Mouse (Mus musculus) forebrain, embryonic 16.5 days (tissue): ENCODE data around the gene Smc3. TPM values are rescaled to one million over a fixed set of nuclear protein-coding genes. Genes with fewer than 3 reads are reported as not detected.
A peak's percentile ranks its signal among the peaks of the same experiment; 100 is the strongest.

ENCODE experiments used
- ATAC-seq: fragments of 200-750 bp; cut with Nextera tagmentation; 2 replicates; pipeline ENCODE4 v1.8.0; 2017; ENCODE audit warnings: mild to moderate bottlenecking, moderate library complexity
- H3K27ac ChIP-seq: fragments of 300-500 bp; sonication (generic); 2 replicates; pipeline ENCODE4 v1.5.1; 2014; ENCODE audit warnings: low read length, control low read depth
- H3K27me3 ChIP-seq: fragments of 300-500 bp; sonication (generic); replicated peaks from 2 replicates; pipeline ENCODE4 v1.6.1; 2014; ENCODE audit warnings: low read length; ENCODE audit not compliant: control insufficient read depth, insufficient read depth
- H3K36me3 ChIP-seq: fragments of 300-500 bp; sonication (generic); 2 replicates; pipeline ENCODE4 v1.6.1; 2014; ENCODE audit not compliant: control insufficient read depth, insufficient read depth
- H3K4me1 ChIP-seq: fragments of 300-500 bp; sonication (generic); replicated peaks from 2 replicates; pipeline ENCODE4 v1.6.1; 2014; ENCODE audit warnings: low read length; ENCODE audit not compliant: control insufficient read depth, insufficient read depth
- H3K4me2 ChIP-seq: fragments of 300-500 bp; sonication (generic); 2 replicates; pipeline ENCODE4 v1.6.1; 2014; ENCODE audit warnings: mild to moderate bottlenecking, low read length, control low read depth
- H3K4me3 ChIP-seq: fragments of 300-500 bp; sonication (generic); replicated peaks from 2 replicates; pipeline ENCODE4 v1.5.1; 2014; ENCODE audit warnings: mild to moderate bottlenecking, low read length, control low read depth
- H3K9ac ChIP-seq: fragments of 300-500 bp; sonication (generic); replicated peaks from 2 replicates; pipeline ENCODE4 v1.6.1; 2014; ENCODE audit warnings: low read depth, low read length, control low read depth
- H3K9me3 ChIP-seq: fragments of 300-500 bp; sonication (generic); 2 replicates; pipeline ENCODE4 v1.6.1; 2016; ENCODE audit warnings: low read length; ENCODE audit not compliant: control insufficient read depth
- WGBS: fragments of 180-500 bp; shearing (Covaris S2); extraction: QIAGEN DNeasy Blood & Tissue Kit; methylation state at CpG from one replicate; pipeline ENCODE4 v1.1.7; 2014; 5-methylcytosine and 5-hydroxymethylcytosine counted together
- polyA plus RNA-seq: library from polyadenylated mRNA; unstranded; fragments of >200 nt; fragmentation: Nextera tagmentation; extraction: Ambion mirVana; gene quantifications from 2 replicates; pipeline ENCODE4 v1.2.1, GENCODE M21; 2015

Gene Smc3
- polyA plus RNA-seq, 1 experiment from 2014 or later = 70.4 TPM

- H3K36me3 ChIP-seq = no peaks in the 10 kb centered on the region
- no peak overlapping the region for H3K9ac ChIP-seq
- no peaks in the 10 kb centered on the region for H3K27me3 ChIP-seq
- no peak for ATAC-seq
- no peaks in the 10 kb centered on the region for H3K9me3 ChIP-seq
- WGBS = 84% methylated on average over 3 of the region's 3 CpGs
- H3K4me1 ChIP-seq = 0 out of 2 replicates have a peak, but pooled peaks cover 3% of the 10 kb centered on the region
- no peak overlapping the region for H3K27ac ChIP-seq
- H3K4me2 ChIP-seq = no peak overlapping the region
- H3K4me3 ChIP-seq = no peak overlapping the region
These were observed 39.8 kb upstream of the Smc3 start for GRCm38 (mm10) chr19:53560436-53560835.

- H3K4me1 ChIP-seq = peaks cover 2% of the 10 kb centered on the region; the same call in 1 of the 2 replicates
- no peaks in the 10 kb centered on the region for H3K27me3 ChIP-seq
- no peak for ATAC-seq
- no peaks in the 10 kb centered on the region for H3K36me3 ChIP-seq
- no peak overlapping the region for H3K27ac ChIP-seq
- H3K9ac ChIP-seq = no peak overlapping the region
- no peaks in the 10 kb centered on the region for H3K9me3 ChIP-seq
- no peak overlapping the region for H3K4me3 ChIP-seq
- whole genome bisulfite sequencing = 64% methylated on average over 4 of the region's 4 CpGs
- H3K4me2 ChIP-seq = no peak overlapping the region
These were observed 36.0 kb upstream of the Smc3 start for GRCm38 (mm10) chr19:53564174-53564573.

GRCm38 (mm10) chr19:53565565-53566277 lies 34.5 kb upstream of the Smc3 start:
- WGBS = 94% methylated on average over 14 of the region's 14 CpGs
- H3K27me3 ChIP-seq = no peaks in the 10 kb centered on the region

GRCm38 (mm10) chr19:53567864-53568263 lies 32.3 kb upstream of the Smc3 start:
- H3K9ac ChIP-seq = no peak overlapping the region
- peak; percentile 62 for ATAC-seq
- no peak overlapping the region for H3K4me3 ChIP-seq
- no peak overlapping the region for H3K27ac ChIP-seq
- no peaks in the 10 kb centered on the region for H3K27me3 ChIP-seq
- H3K36me3 ChIP-seq = no peaks in the 10 kb centered on the region
- peak overlapping the region; percentile 18 for H3K4me2 ChIP-seq
- H3K4me1 ChIP-seq = peaks cover 2% of the 10 kb centered on the region; the same call in 1 of the 2 replicates
- no peaks in the 10 kb centered on the region for H3K9me3 ChIP-seq
- WGBS = 5% methylated on average over 10 of the region's 11 CpGs

More at GRCm38 (mm10) chr19:53565565-53566277, 34.5 kb upstream of the Smc3 start:
- no peak overlapping the region for H3K4me2 ChIP-seq
- H3K36me3 ChIP-seq = no peaks in the 10 kb centered on the region
- peaks cover 2% of the 10 kb centered on the region; the same call in 1 of the 2 replicates for H3K4me1 ChIP-seq
- no peaks in the 10 kb centered on the region for H3K9me3 ChIP-seq
- H3K4me3 ChIP-seq = no peak overlapping the region
- no peak overlapping the region for H3K27ac ChIP-seq
- no peak for ATAC-seq
- H3K9ac ChIP-seq = no peak overlapping the region

GRCm38 (mm10) chr19:53568553-53568952 lies 31.6 kb upstream of the Smc3 start:
- no peaks in the 10 kb centered on the region for H3K9me3 ChIP-seq
- no peak for ATAC-seq
- peaks cover 2% of the 10 kb centered on the region; the same call in 1 of the 2 replicates for H3K4me1 ChIP-seq
- no peak overlapping the region for H3K9ac ChIP-seq
- H3K27me3 ChIP-seq = no peaks in the 10 kb centered on the region
- H3K36me3 ChIP-seq = no peaks in the 10 kb centered on the region
- 66% methylated on average over 3 of the region's 3 CpGs for WGBS
- H3K4me3 ChIP-seq = no peak overlapping the region
- H3K27ac ChIP-seq = no peak overlapping the region
- H3K4me2 ChIP-seq = no peak overlapping the region

GRCm38 (mm10) chr19:53571056-53571455 lies 29.1 kb upstream of the Smc3 start:
- Histone ChIP-seq H3K27ac (no peak overlapping the region), H3K27me3 (no peaks in the 10 kb centered on the region), H3K4me3 (no peak overlapping the region), H3K36me3 (no peaks in the 10 kb centered on the region), H3K9ac (no peak overlapping the region), H3K4me2 (no peak overlapping the region), H3K9me3 (no peaks in the 10 kb centered on the region), H3K4me1 (peaks cover 2% of the 10 kb centered on the region; the same call in 1 of the 2 replicates)
- no peak for ATAC-seq
- 93% methylated on average over 4 of the region's 4 CpGs for whole genome bisulfite sequencing

- Histone ChIP-seq H3K9me3 (no peaks in the 10 kb centered on the region), H3K27me3 (no peaks in the 10 kb centered on the region), H3K4me1 (peaks cover 2% of the 10 kb centered on the region; the same call in 1 of the 2 replicates), H3K27ac (no peak overlapping the region), H3K36me3 (no peaks in the 10 kb centered on the region), H3K4me2 (no peak overlapping the region), H3K4me3 (no peak overlapping the region), H3K9ac (no peak overlapping the region)
- whole genome bisulfite sequencing = 88% methylated on average over 18 of the region's 18 CpGs
- ATAC-seq = no peak
These were observed 28.4 kb upstream of the Smc3 start for GRCm38 (mm10) chr19:53571501-53572428.

GRCm38 (mm10) chr19:53572607-53573006 lies 27.6 kb upstream of the Smc3 start:
- Histone ChIP-seq H3K4me2 (no peak overlapping the region), H3K9me3 (no peaks in the 10 kb centered on the region), H3K4me3 (no peak overlapping the region), H3K27ac (no peak overlapping the region), H3K27me3 (no peaks in the 10 kb centered on the region), H3K9ac (no peak overlapping the region), H3K4me1 (peaks cover 2% of the 10 kb centered on the region; the same call in 1 of the 2 replicates), H3K36me3 (no peaks in the 10 kb centered on the region)
- ATAC-seq = no peak
- 85% methylated on average over 12 of the region's 12 CpGs for WGBS

- H3K27ac ChIP-seq = no peak overlapping the region
- no peak for ATAC-seq
- H3K4me2 ChIP-seq = no peak overlapping the region
- no peak overlapping the region for H3K4me3 ChIP-seq
- H3K4me1 ChIP-seq = no peaks in the 10 kb centered on the region
- no peaks in the 10 kb centered on the region for H3K9me3 ChIP-seq
- no peak overlapping the region for H3K9ac ChIP-seq
- WGBS = 75% methylated on average over 3 of the region's 3 CpGs
- no peaks in the 10 kb centered on the region for H3K27me3 ChIP-seq
- no peaks in the 10 kb centered on the region for H3K36me3 ChIP-seq
These were observed 27.0 kb upstream of the Smc3 start for GRCm38 (mm10) chr19:53573151-53573550.
